Mouse (Mus musculus) kidney, adult 2 months (tissue): Measurements from ENCODE around the gene Rdx.

Experiments
- CTCF ChIP-seq: fragments of 200-500 bp; conservative IDR thresholded peaks from 2 replicates; pipeline ENCODE4 v1.5.1; 2011; ENCODE audit warnings: low read depth, mild to moderate bottlenecking, control low read depth, low read length, moderate library complexity, mixed read lengths; ENCODE audit not compliant: insufficient read depth, insufficient read length
- POLR2A ChIP-seq: fragments of 200-500 bp; IDR thresholded peaks from one replicate; pipeline ENCODE4 v1.6.1; 2011; ENCODE audit warnings: low read depth, low read length, control low read depth

DNA sequence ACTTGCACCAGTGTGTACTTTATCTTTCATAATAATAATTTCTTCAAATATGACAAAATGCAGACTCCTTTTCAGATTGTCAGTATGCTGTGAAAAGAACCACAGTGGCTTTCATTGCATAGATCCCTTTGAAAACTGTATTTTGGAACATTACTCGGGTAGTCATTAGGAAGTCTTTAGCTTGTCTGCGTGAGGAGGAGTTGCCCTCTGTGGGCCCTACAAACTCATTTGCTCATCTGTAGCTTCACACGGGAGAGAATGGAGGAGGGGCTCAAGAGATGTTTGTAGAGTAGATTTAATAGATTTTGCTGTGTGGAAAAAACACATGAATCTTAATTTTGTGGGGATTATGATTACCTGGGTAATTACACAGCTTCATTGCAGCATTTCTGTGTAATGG, 2.6 kb downstream of the Rdx start:
- TF ChIP-seq CTCF (no peak), POLR2A (no peak)
